Mouse (Mus musculus) forebrain, embryonic 11.5 days (tissue): Measurements from ENCODE around the gene Plin4. TPM values are rescaled to one million over a fixed set of nuclear protein-coding genes. Genes with fewer than 3 reads are reported as not detected.
A peak's percentile ranks its signal among the peaks of the same experiment; 100 is the strongest.
"Not testable (repeated sequence)": the region's sequence is repeated elsewhere in the genome, so short reads cannot be mapped to it uniquely, and the experiment has no call there.

ENCODE experiments used
- ATAC-seq: fragments of 200-750 bp; cut with Nextera tagmentation; replicated peaks from 2 replicates; pipeline ENCODE4 v1.8.0; 2017; ENCODE audit warnings: moderate TSS enrichment; ENCODE audit not compliant: low FRiP score
- DNase-seq: peaks from one replicate; pipeline ENCODE4 v3.0.0-alpha.2; 2017; ENCODE audit warnings: low spot score
- H3K27ac ChIP-seq: fragments of 300-500 bp; sonication (generic); 2 replicates; pipeline ENCODE4 v1.5.1; 2014; ENCODE audit warnings: low read depth, low read length
- H3K27me3 ChIP-seq: fragments of 300-500 bp; sonication (generic); 2 replicates; pipeline ENCODE4 v1.6.1; 2014; ENCODE audit warnings: mild to moderate bottlenecking, low read length, mixed read lengths; ENCODE audit not compliant: control insufficient read depth, insufficient read depth
- H3K36me3 ChIP-seq: fragments of 300-500 bp; sonication (generic); 2 replicates; pipeline ENCODE4 v1.6.1; 2014; ENCODE audit warnings: mild to moderate bottlenecking, low read length, moderate library complexity, mixed read lengths; ENCODE audit not compliant: control insufficient read depth, insufficient read depth
- H3K4me1 ChIP-seq: fragments of 300-500 bp; sonication (generic); replicated peaks from 2 replicates; pipeline ENCODE4 v1.6.1; 2014; ENCODE audit warnings: low read length, mixed read lengths; ENCODE audit not compliant: control insufficient read depth, insufficient read depth
- H3K4me2 ChIP-seq: fragments of 300-500 bp; sonication (generic); 2 replicates; pipeline ENCODE4 v1.6.1; 2014; ENCODE audit warnings: low read depth, mild to moderate bottlenecking, low read length, moderate library complexity, mixed read lengths; ENCODE audit not compliant: severe bottlenecking
- H3K4me3 ChIP-seq: fragments of 300-500 bp; sonication (generic); 2 replicates; pipeline ENCODE4 v1.5.1; 2014; ENCODE audit warnings: low read depth, low read length
- H3K9ac ChIP-seq: fragments of 300-500 bp; sonication (generic); 2 replicates; pipeline ENCODE4 v1.6.1; 2014; ENCODE audit warnings: low read length
- H3K9me3 ChIP-seq: fragments of 300-500 bp; sonication (generic); 2 replicates; pipeline ENCODE4 v1.6.1; 2016; ENCODE audit warnings: low read length, mixed read lengths; ENCODE audit not compliant: control insufficient read depth
- WGBS: fragments of 180-500 bp; shearing (Covaris S2); extraction: QIAGEN DNeasy Blood & Tissue Kit; methylation state at CpG from one replicate; pipeline ENCODE4 v1.1.7; 2014; 5-methylcytosine and 5-hydroxymethylcytosine counted together
- polyA plus RNA-seq: library from polyadenylated mRNA; unstranded; fragments of >200 nt; fragmentation: Nextera tagmentation; extraction: Ambion mirVana; gene quantifications from 2 replicates; pipeline ENCODE4 v1.2.1, GENCODE M21; 2014

The Plin4 gene
- polyA plus RNA-seq, 1 experiment from 2014 or later, result 0.07 TPM

- Histone ChIP-seq H3K9ac (peak overlapping the region; percentile 82), H3K36me3 (no peaks in the 10 kb centered on the region), H3K4me1 (peaks cover 17% of the 10 kb centered on the region), H3K27ac (no peak overlapping the region), H3K4me3 (peak overlapping the region; percentile 85), H3K9me3 (no peaks in the 10 kb centered on the region), H3K4me2 (peak overlapping the region; percentile 98), H3K27me3 (no peaks in the 10 kb centered on the region)
- peak; percentile 83 for DNase-seq
- peak; percentile 57 for ATAC-seq
- 9% methylated on average over 8 of the region's 8 CpGs for WGBS
These were observed 28.6 kb downstream of the Plin4 start for GRCm38 (mm10) chr17:56080781-56081585.

DNA sequence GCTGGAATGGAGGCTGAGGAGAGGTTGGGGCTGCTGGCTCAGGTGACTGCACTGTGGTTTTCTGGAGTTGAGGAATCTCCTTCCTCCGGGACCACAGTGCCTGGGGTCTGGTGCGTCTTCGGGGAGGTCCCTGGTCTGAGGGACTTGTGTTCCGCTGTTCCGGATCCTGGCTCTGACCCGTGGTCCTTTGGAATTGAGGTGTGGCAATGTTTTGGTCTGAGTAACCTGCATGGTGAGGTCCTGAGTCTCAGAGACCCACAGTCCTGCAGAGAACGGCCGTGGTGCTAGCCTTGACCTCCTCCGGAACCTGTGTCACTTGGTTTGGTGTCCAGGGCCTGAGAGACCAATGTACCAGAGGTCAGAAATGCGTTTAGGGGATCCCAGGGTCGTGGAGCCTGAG lies 29.7 kb downstream of the Plin4 start:
- DNase-seq (peak; percentile 66), ATAC-seq (no peak)
- no peaks in the 10 kb centered on the region for H3K36me3 ChIP-seq
- H3K4me3 ChIP-seq, result peak overlapping the region; percentile 85
- peaks cover 25% of the 10 kb centered on the region for H3K4me1 ChIP-seq
- peak overlapping the region; percentile 98 for H3K4me2 ChIP-seq
- no peaks in the 10 kb centered on the region for H3K9me3 ChIP-seq
- peak overlapping the region; percentile 82 for H3K9ac ChIP-seq
- WGBS, result 3% methylated on average over 11 of the region's 11 CpGs
- no peak overlapping the region for H3K27ac ChIP-seq
- no peaks in the 10 kb centered on the region for H3K27me3 ChIP-seq

- peak within 1 kb of the TSS; percentile 85 for H3K4me3 ChIP-seq
- peak; percentile 92 for ATAC-seq
- WGBS, result under 1% methylated on average over 61 of the region's 61 CpGs
- H3K9me3 ChIP-seq, result no peaks in the 10 kb centered on the region
- H3K4me1 ChIP-seq, result peaks cover 27% of the 10 kb centered on the region
- no peaks in the 10 kb centered on the region for H3K27me3 ChIP-seq
- H3K27ac ChIP-seq, result no peak within 1 kb of the TSS
- peak within 1 kb of the TSS; percentile 98 for H3K4me2 ChIP-seq
- no peaks in the 10 kb centered on the region for H3K36me3 ChIP-seq
- peak; percentile 99 for DNase-seq
- peak within 1 kb of the TSS; percentile 82 for H3K9ac ChIP-seq
These were observed 30.5 kb downstream of the Plin4 start, which contains the start of gene Hdgfl2 for GRCm38 (mm10) chr17:56078880-56079795. Hdgfl2 (plus strand) TSS chr17:56079634.

- H3K9me3 ChIP-seq, H3K36me3 ChIP-seq, H3K9ac ChIP-seq, DNase-seq, H3K27ac ChIP-seq, ATAC-seq, H3K27me3 ChIP-seq: not testable (repeated sequence)
- Histone ChIP-seq H3K4me1 (peaks cover 30% of the 10 kb centered on the region), H3K4me2 (peak overlapping the region; percentile 36; the same call in 1 of the 2 replicates), H3K4me3 (peak overlapping the region; percentile 85; the same call in 1 of the 2 replicates)
- 66% methylated on average over 9 of the region's 9 CpGs for WGBS
These were observed 31.2 kb downstream of the Plin4 start for GRCm38 (mm10) chr17:56078361-56078760.

DNA sequence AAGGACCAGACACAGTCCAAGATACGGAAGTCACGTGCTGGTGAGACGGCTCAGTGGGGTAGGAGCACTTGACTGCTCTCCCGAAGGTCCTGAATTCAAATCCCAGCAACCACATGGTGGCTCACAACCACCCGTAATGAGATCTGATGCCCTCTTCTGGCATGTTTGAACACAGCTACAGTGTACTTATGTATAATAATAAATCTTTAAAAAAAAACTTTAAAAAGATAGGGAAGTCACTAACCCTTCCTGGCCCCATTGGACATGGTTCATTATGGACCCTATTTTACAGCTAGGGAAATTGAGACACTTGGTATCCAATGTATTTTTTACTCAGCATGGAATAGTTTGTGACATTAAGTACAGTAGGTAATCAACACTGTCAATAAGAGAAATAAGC lies 32.1 kb downstream of the Plin4 start:
- no peak for ATAC-seq
- Histone ChIP-seq H3K9ac (no peak overlapping the region), H3K27ac (no peak overlapping the region), H3K4me2 (no peak overlapping the region), H3K36me3 (no peaks in the 10 kb centered on the region), H3K9me3 (no peaks in the 10 kb centered on the region), H3K27me3 (no peaks in the 10 kb centered on the region), H3K4me3 (no peak overlapping the region), H3K4me1 (peaks cover 30% of the 10 kb centered on the region)
- DNase-seq, result no peak
- 91% methylated on average over 5 of the region's 5 CpGs for WGBS

- under 1% methylated on average over 35 of the region's 35 CpGs for WGBS
- Histone ChIP-seq H3K4me2 (peak within 1 kb of the TSS; percentile 57), H3K27me3 (no peaks in the 10 kb centered on the region), H3K9me3 (no peaks in the 10 kb centered on the region), H3K4me1 (peaks cover 13% of the 10 kb centered on the region; the same call in 1 of the 2 replicates), H3K9ac (peak within 1 kb of the TSS; percentile 77), H3K4me3 (peak within 1 kb of the TSS; percentile 58), H3K27ac (peak within 1 kb of the TSS; percentile 91), H3K36me3 (peaks cover 4% of the 10 kb centered on the region; the same call in 1 of the 2 replicates)
- peak; percentile 98 for DNase-seq
- ATAC-seq, result peak; percentile 66
These were observed 34.8 kb downstream of the Plin4 start, which contains the start of gene Ubxn6 for GRCm38 (mm10) chr17:56074827-56075208. Ubxn6 (minus strand) TSS chr17:56075028.

DNA sequence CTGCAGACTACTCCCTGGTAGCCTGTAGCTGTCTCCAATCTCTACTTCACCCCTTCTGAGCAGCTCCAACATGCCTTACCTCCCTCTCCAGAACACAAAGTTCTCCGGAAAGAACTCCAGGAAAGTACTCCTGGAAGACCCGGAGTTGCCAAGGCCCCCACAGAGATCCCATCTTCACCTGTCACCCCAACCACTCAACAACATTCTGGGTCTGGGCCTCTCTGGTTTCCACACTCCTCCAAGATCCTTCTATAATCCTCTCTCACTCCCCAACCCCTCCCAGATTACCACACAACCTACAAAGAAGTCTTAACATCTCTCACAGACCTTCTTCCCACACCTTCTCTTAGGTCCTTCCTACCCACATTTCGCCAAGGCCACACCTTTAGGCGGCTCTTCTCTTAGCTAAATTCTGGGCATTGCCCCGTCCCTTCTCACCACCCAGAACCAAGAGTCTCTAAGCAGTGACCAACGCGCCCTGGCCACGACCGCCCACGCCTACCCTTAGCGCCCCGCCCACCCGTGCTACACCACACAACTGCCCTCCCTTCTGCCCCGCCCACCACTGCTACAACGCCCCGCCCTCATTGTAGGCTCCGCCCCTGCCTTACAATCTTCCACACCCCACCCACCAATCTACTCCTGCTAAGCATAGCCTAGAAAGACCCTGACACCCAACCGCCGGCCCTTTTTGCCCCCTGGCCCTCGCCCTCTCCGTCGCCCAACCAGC lies 35.3 kb downstream of the Plin4 start:
- Histone ChIP-seq H3K4me2 (peak overlapping the region; percentile 57), H3K4me3 (peak overlapping the region; percentile 58), H3K36me3 (peaks cover 9% of the 10 kb centered on the region; the same call in 1 of the 2 replicates), H3K9ac (peak overlapping the region; percentile 77), H3K27ac (peak overlapping the region; percentile 91), H3K27me3 (no peaks in the 10 kb centered on the region), H3K9me3 (no peaks in the 10 kb centered on the region), H3K4me1 (peaks cover 13% of the 10 kb centered on the region; the same call in 1 of the 2 replicates)
- 8% methylated on average over 22 of the region's 22 CpGs for WGBS
- peak; percentile 23 for ATAC-seq
- DNase-seq, result peak; percentile 92

GRCm38 (mm10) chr17:56072243-56072642 lies 37.4 kb downstream of the Plin4 start:
- H3K4me1 ChIP-seq, result peaks cover 13% of the 10 kb centered on the region; the same call in 1 of the 2 replicates
- H3K9ac ChIP-seq, result no peak overlapping the region
- H3K4me3 ChIP-seq, result no peak overlapping the region
- no peak for DNase-seq
- no peak overlapping the region for H3K4me2 ChIP-seq
- H3K27me3 ChIP-seq, result no peaks in the 10 kb centered on the region
- no peak overlapping the region for H3K27ac ChIP-seq
- no peak for ATAC-seq
- no peaks in the 10 kb centered on the region for H3K9me3 ChIP-seq
- WGBS, result 87% methylated on average over 5 of the region's 5 CpGs
- H3K36me3 ChIP-seq, result peaks cover 19% of the 10 kb centered on the region; the same call in 1 of the 2 replicates
